Mouse (Mus musculus) frontal cortex, postnatal 10 days (tissue): ENCODE results near the gene Mycbpap.
A peak's percentile ranks its signal among the peaks of the same experiment; 100 is the strongest.

Experiments used
- DNase-seq, 2 experiments: peaks; one replicate each; pipeline ENCODE4 v3.0.0; 2022; ENCODE audit warnings: low spot score in 2 of 2, mixed read lengths in 1 of 2

Gene Mycbpap

GRCm38 (mm10) chr11:94480382-94480781 is 41.2 kb downstream of the Mycbpap start:
- DNase-seq, result no peak

GRCm38 (mm10) chr11:94477651-94478050 is 43.9 kb downstream of the Mycbpap start:
- no peak for DNase-seq

- no peak for DNase-seq
Measured at GRCm38 (mm10) chr11:94475722-94476121, 45.8 kb downstream of the Mycbpap start.

GRCm38 (mm10) chr11:94474544-94474910 is 47.0 kb downstream of the Mycbpap start:
- DNase-seq, result no peak

- peak; percentile 82 to 87 for DNase-seq
Measured at GRCm38 (mm10) chr11:94473707-94474543, 47.6 kb downstream of the Mycbpap start, which contains the start of gene Cacna1g. Gene Cacna1g (minus strand): TSS chr11:94474198.

GRCm38 (mm10) chr11:94472916-94473706 is 48.4 kb downstream of the Mycbpap start:
- no peak for DNase-seq

- DNase-seq, result no peak
Measured at GRCm38 (mm10) chr11:94472585-94472915, 49.0 kb downstream of the Mycbpap start.

GRCm38 (mm10) chr11:94471740-94472584 is 49.6 kb downstream of the Mycbpap start:
- no peak for DNase-seq

- no peak for DNase-seq
Measured at GRCm38 (mm10) chr11:94470391-94470790, 51.2 kb downstream of the Mycbpap start.

GRCm38 (mm10) chr11:94469136-94470064 is 52.1 kb downstream of the Mycbpap start:
- DNase-seq, result no peak

- peak; percentile 77 to 86 for DNase-seq
Measured at GRCm38 (mm10) chr11:94468582-94469064, 52.9 kb downstream of the Mycbpap start.

GRCm38 (mm10) chr11:94466333-94466855 is 55.1 kb downstream of the Mycbpap start:
- no peak for DNase-seq

- no peak for DNase-seq
Measured at GRCm38 (mm10) chr11:94464170-94464569, 57.4 kb downstream of the Mycbpap start.

GRCm38 (mm10) chr11:94461856-94462255 is 59.7 kb downstream of the Mycbpap start:
- DNase-seq, result no peak

GRCm38 (mm10) chr11:94457001-94457400 is 64.5 kb downstream of the Mycbpap start:
- DNase-seq, result no peak

GRCm38 (mm10) chr11:94456347-94456746 is 65.2 kb downstream of the Mycbpap start:
- DNase-seq, result no peak

- DNase-seq, result no peak
Measured at GRCm38 (mm10) chr11:94455161-94455820, 66.3 kb downstream of the Mycbpap start.

- no peak for DNase-seq
Measured at GRCm38 (mm10) chr11:94454756-94455155, 66.8 kb downstream of the Mycbpap start.
